Mouse (Mus musculus) c-Kit-positive CD71-positive TER-119-negative erythroid progenitor cells, embryonic 14.5 days (primary cell): Measurements from ENCODE around the gene Micall2.
"Not testable (repeated sequence)": the region's sequence is repeated elsewhere in the genome, so short reads cannot be mapped to it uniquely, and the experiment has no call there.

Source experiments
- DNase-seq: peaks from one replicate; pipeline ENCODE4 v3.0.0-alpha.2; 2013; ENCODE audit warnings: low read depth

Micall2 gene

GRCm38 (mm10) chr5:139735677-139736503 is at the start of gene Micall2:
Gene Micall2, minus strand, starts transcription at chr5:139736336.
- peak; percentile 98 for DNase-seq

GRCm38 (mm10) chr5:139781406-139781805 is 45.3 kb upstream of the Micall2 start:
- DNase-seq: no peak

GRCm38 (mm10) chr5:139776966-139777365 is 40.8 kb upstream of the Micall2 start:
- no peak for DNase-seq

- peak; percentile 94 for DNase-seq
These were observed 39.2 kb upstream of the Micall2 start, which contains the start of gene Ints1 for GRCm38 (mm10) chr5:139775216-139775926. Gene Ints1, minus strand, starts transcription at chr5:139775674.

GRCm38 (mm10) chr5:139768216-139768615 is 32.1 kb upstream of the Micall2 start:
- no peak for DNase-seq

- DNase-seq: peak; percentile 30
These were observed 28.2 kb upstream of the Micall2 start for GRCm38 (mm10) chr5:139764296-139764695.

- DNase-seq: no peak
These were observed 22.0 kb upstream of the Micall2 start for GRCm38 (mm10) chr5:139758096-139758495.

- no peak for DNase-seq
These were observed 20.4 kb upstream of the Micall2 start for GRCm38 (mm10) chr5:139756586-139756985.

- DNase-seq: no peak
These were observed 20.0 kb upstream of the Micall2 start for GRCm38 (mm10) chr5:139756135-139756534.

- DNase-seq: peak; percentile 42
These were observed 18.6 kb upstream of the Micall2 start for GRCm38 (mm10) chr5:139754753-139755152.

- DNase-seq: peak; percentile 48
These were observed 14.4 kb upstream of the Micall2 start for GRCm38 (mm10) chr5:139750535-139750934.

- DNase-seq: no peak
These were observed 13.4 kb upstream of the Micall2 start for GRCm38 (mm10) chr5:139749413-139750125.

- peak; percentile 68 for DNase-seq
These were observed 9.6 kb upstream of the Micall2 start for GRCm38 (mm10) chr5:139745771-139746170.

GRCm38 (mm10) chr5:139742640-139743039 is 6.5 kb upstream of the Micall2 start:
- not testable (repeated sequence) for DNase-seq

GRCm38 (mm10) chr5:139738592-139739315 is 2.6 kb upstream of the Micall2 start:
- peak; percentile 89 for DNase-seq

GRCm38 (mm10) chr5:139737841-139738591 is 1.9 kb upstream of the Micall2 start:
- no peak for DNase-seq

- no peak for DNase-seq
These were observed 386 bp upstream of the Micall2 start for GRCm38 (mm10) chr5:139736504-139736940.

- DNase-seq: no peak
These were observed 1.4 kb downstream of the Micall2 start for GRCm38 (mm10) chr5:139734746-139735145.

- DNase-seq: peak; percentile 87
These were observed 2.1 kb downstream of the Micall2 start for GRCm38 (mm10) chr5:139734016-139734415.

GRCm38 (mm10) chr5:139732634-139733107 is 3.5 kb downstream of the Micall2 start:
- DNase-seq: no peak
